Mouse (Mus musculus): ENCODE data around the gene Rasgef1c. TPM values are rescaled to one million over a fixed set of nuclear protein-coding genes. Genes with fewer than 3 reads are reported as not detected.

The Rasgef1c gene
- total and polyA plus RNA-seq, 2 experiments, result not detected

DNA sequence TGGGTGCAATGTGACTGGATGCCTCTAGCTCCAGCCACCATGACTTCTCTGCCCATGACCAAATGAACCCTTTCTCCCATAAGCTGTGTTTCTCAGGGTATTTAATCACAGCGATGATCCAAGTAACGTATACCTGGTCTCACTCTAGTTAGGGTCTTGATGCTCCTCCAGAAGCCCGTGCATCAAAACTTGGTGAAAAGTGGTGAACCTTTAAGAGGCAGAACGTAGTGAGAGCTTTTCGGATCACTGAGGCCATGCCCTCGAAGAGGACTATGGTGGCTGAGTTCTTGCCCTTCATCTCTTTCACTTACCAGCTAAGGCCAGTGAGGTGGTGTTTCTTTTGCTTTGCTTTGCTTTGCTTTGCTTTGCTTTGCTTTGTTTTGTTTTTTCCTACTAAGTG lies 52.0 kb downstream of the Rasgef1c start:
- Histone ChIP-seq H3K9ac (ENCODE audit: low read depth, low read length) (no peak overlapping the region), H3K36me3 (ENCODE audit: control insufficient read depth, insufficient read depth, low read length) (no peaks in the 10 kb centered on the region), H3K79me2 (ENCODE audit: control insufficient read depth, insufficient read depth, low read length) (no peaks in the 10 kb centered on the region), H3K27me3 (ENCODE audit: control insufficient read depth, insufficient read depth, low read length) (no peaks in the 10 kb centered on the region), H3K4me3 (ENCODE audit: insufficient read depth, low read depth, low read length) (no peak overlapping the region), H3K4me1 (ENCODE audit: control insufficient read depth, insufficient read depth, low read length) (no peaks in the 10 kb centered on the region), H3K27ac (replicated peaks; ENCODE audit: insufficient read depth, low read depth, low read length) (no peak overlapping the region)
- TF ChIP-seq CTCF (IDR thresholded peaks at IDR 0.05; ENCODE audit: low read depth, low read length) (no peak), POLR2A (IDR thresholded peaks at IDR 0.05; ENCODE audit: extremely low read depth, insufficient read depth, low read length) (no peak)
- 87% methylated on average over 6 of the region's 6 CpGs for WGBS
- DNase-seq (ENCODE audit: extremely low read depth, low read depth, low spot score), result no peak

- peak; percentile 28 for DNase-seq (ENCODE audit: extremely low read depth, low read depth, low spot score)
- no peak for TF ChIP-seq POLR2A (IDR thresholded peaks at IDR 0.05; ENCODE audit: extremely low read depth, insufficient read depth, low read length)
- TF ChIP-seq CTCF (IDR thresholded peaks at IDR 0.05; ENCODE audit: low read depth, low read length), result peak; percentile 88
- 34% methylated on average over 8 of the region's 8 CpGs for WGBS
- no peaks in the 10 kb centered on the region for H3K36me3 ChIP-seq (ENCODE audit: control insufficient read depth, insufficient read depth, low read length)
- no peaks in the 10 kb centered on the region for H3K27me3 ChIP-seq (ENCODE audit: control insufficient read depth, insufficient read depth, low read length)
- no peak overlapping the region for H3K9ac ChIP-seq (ENCODE audit: low read depth, low read length)
- H3K4me3 ChIP-seq (ENCODE audit: insufficient read depth, low read depth, low read length), result no peak overlapping the region
- no peaks in the 10 kb centered on the region for H3K79me2 ChIP-seq (ENCODE audit: control insufficient read depth, insufficient read depth, low read length)
- H3K4me1 ChIP-seq (ENCODE audit: control insufficient read depth, insufficient read depth, low read length), result no peaks in the 10 kb centered on the region
- H3K27ac ChIP-seq (replicated peaks; ENCODE audit: insufficient read depth, low read depth, low read length), result no peak overlapping the region
Observed at GRCm38 (mm10) chr11:49955577-49956261, 54.1 kb downstream of the Rasgef1c start.

- Histone ChIP-seq H3K27ac (replicated peaks; ENCODE audit: insufficient read depth, low read depth, low read length) (no peak overlapping the region), H3K27me3 (ENCODE audit: control insufficient read depth, insufficient read depth, low read length) (no peaks in the 10 kb centered on the region), H3K79me2 (ENCODE audit: control insufficient read depth, insufficient read depth, low read length) (no peaks in the 10 kb centered on the region), H3K9ac (ENCODE audit: low read depth, low read length) (no peak overlapping the region), H3K4me1 (ENCODE audit: control insufficient read depth, insufficient read depth, low read length) (no peaks in the 10 kb centered on the region), H3K4me3 (ENCODE audit: insufficient read depth, low read depth, low read length) (no peak overlapping the region), H3K36me3 (ENCODE audit: control insufficient read depth, insufficient read depth, low read length) (no peaks in the 10 kb centered on the region)
- whole genome bisulfite sequencing, result 78% methylated on average over 10 of the region's 10 CpGs
- no peak for DNase-seq (ENCODE audit: extremely low read depth, low read depth, low spot score)
- no peak for TF ChIP-seq POLR2A (IDR thresholded peaks at IDR 0.05; ENCODE audit: extremely low read depth, insufficient read depth, low read length)
- TF ChIP-seq CTCF (IDR thresholded peaks at IDR 0.05; ENCODE audit: low read depth, low read length), result no peak
Observed at GRCm38 (mm10) chr11:49958017-49958416, 56.4 kb downstream of the Rasgef1c start.

- no peak overlapping the region for H3K9ac ChIP-seq (ENCODE audit: low read depth, low read length)
- H3K36me3 ChIP-seq (ENCODE audit: control insufficient read depth, insufficient read depth, low read length), result no peaks in the 10 kb centered on the region
- H3K4me1 ChIP-seq (ENCODE audit: control insufficient read depth, insufficient read depth, low read length), result no peaks in the 10 kb centered on the region
- no peak for TF ChIP-seq POLR2A (IDR thresholded peaks at IDR 0.05; ENCODE audit: extremely low read depth, insufficient read depth, low read length)
- peak; percentile 95 for TF ChIP-seq CTCF (IDR thresholded peaks at IDR 0.05; ENCODE audit: low read depth, low read length)
- H3K27ac ChIP-seq (replicated peaks; ENCODE audit: insufficient read depth, low read depth, low read length), result no peak overlapping the region
- DNase-seq (ENCODE audit: extremely low read depth, low read depth, low spot score), result peak; percentile 7
- WGBS, result 32% methylated on average over 10 of the region's 10 CpGs
- no peak overlapping the region for H3K4me3 ChIP-seq (ENCODE audit: insufficient read depth, low read depth, low read length)
- H3K27me3 ChIP-seq (ENCODE audit: control insufficient read depth, insufficient read depth, low read length), result no peaks in the 10 kb centered on the region
- H3K79me2 ChIP-seq (ENCODE audit: control insufficient read depth, insufficient read depth, low read length), result no peaks in the 10 kb centered on the region
Observed at GRCm38 (mm10) chr11:49961098-49961740, 59.6 kb downstream of the Rasgef1c start.

DNA sequence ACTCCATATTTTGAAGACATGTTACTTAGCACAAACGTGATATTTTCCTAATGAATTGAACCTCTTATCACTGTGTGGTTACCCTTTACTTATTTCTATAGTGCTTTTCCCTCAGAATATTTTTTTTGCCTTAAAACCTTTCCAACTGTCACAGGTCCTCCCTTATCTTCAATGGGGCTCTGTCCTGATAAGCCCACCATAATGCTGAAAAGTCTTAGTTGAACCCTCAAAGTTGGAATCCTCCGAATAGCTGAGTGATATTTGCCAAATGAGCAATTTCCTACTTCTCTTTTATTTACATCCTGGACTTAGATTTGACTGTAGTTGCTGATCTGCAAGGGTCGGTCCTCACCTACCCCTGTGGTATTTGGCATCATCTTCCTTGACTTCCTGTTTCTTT lies 63.7 kb downstream of the Rasgef1c start:
- Histone ChIP-seq H3K79me2 (ENCODE audit: control insufficient read depth, insufficient read depth, low read length) (no peaks in the 10 kb centered on the region), H3K4me1 (ENCODE audit: control insufficient read depth, insufficient read depth, low read length) (no peaks in the 10 kb centered on the region), H3K4me3 (ENCODE audit: insufficient read depth, low read depth, low read length) (no peak overlapping the region), H3K9ac (ENCODE audit: low read depth, low read length) (no peak overlapping the region), H3K27me3 (ENCODE audit: control insufficient read depth, insufficient read depth, low read length) (no peaks in the 10 kb centered on the region), H3K27ac (replicated peaks; ENCODE audit: insufficient read depth, low read depth, low read length) (no peak overlapping the region), H3K36me3 (ENCODE audit: control insufficient read depth, insufficient read depth, low read length) (no peaks in the 10 kb centered on the region)
- no peak for DNase-seq (ENCODE audit: extremely low read depth, low read depth, low spot score)
- 63% methylated on average over 3 of the region's 3 CpGs for WGBS
- TF ChIP-seq CTCF (IDR thresholded peaks at IDR 0.05; ENCODE audit: low read depth, low read length), result no peak
- TF ChIP-seq POLR2A (IDR thresholded peaks at IDR 0.05; ENCODE audit: extremely low read depth, insufficient read depth, low read length), result no peak

DNA sequence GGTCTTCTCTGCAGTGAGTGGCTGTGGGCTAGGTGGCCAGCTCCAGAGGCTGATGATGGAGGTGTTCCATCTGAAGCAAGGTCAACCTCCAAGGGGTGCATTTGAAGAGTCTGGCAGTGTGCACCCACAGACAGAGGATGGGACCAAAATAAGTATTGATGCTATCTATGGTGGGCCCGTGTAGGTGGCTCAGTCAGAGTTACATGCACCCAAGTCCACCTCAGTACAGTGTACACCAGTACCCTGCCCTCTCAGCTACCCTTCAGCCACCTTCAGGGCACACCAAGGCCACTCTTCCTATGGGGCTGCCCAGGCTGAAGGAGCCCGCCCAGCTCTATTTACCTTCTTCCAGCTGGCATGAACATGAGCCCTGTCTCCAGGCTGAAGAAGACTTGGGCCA lies 68.1 kb downstream of the Rasgef1c start:
- no peak for TF ChIP-seq POLR2A (IDR thresholded peaks at IDR 0.05; ENCODE audit: extremely low read depth, insufficient read depth, low read length)
- TF ChIP-seq CTCF (IDR thresholded peaks at IDR 0.05; ENCODE audit: low read depth, low read length), result no peak
- DNase-seq (ENCODE audit: extremely low read depth, low read depth, low spot score), result no peak
- no peaks in the 10 kb centered on the region for H3K79me2 ChIP-seq (ENCODE audit: control insufficient read depth, insufficient read depth, low read length)
- no peak overlapping the region for H3K9ac ChIP-seq (ENCODE audit: low read depth, low read length)
- no peak overlapping the region for H3K27ac ChIP-seq (replicated peaks; ENCODE audit: insufficient read depth, low read depth, low read length)
- H3K36me3 ChIP-seq (ENCODE audit: control insufficient read depth, insufficient read depth, low read length), result no peaks in the 10 kb centered on the region
- no peaks in the 10 kb centered on the region for H3K4me1 ChIP-seq (ENCODE audit: control insufficient read depth, insufficient read depth, low read length)
- 93% methylated on average over 2 of the region's 2 CpGs for WGBS
- H3K27me3 ChIP-seq (ENCODE audit: control insufficient read depth, insufficient read depth, low read length), result no peaks in the 10 kb centered on the region
- no peak overlapping the region for H3K4me3 ChIP-seq (ENCODE audit: insufficient read depth, low read depth, low read length)

Measured in liver, adult 2 months (tissue).